Mouse (Mus musculus): ENCODE measurements at regions not wholly inside any gene's neighbourhood (a gene's known extent, or its start where the extent isn't known, plus 50 kb on each side); places are given as distances from the start of the nearest gene placed in this dataset.
A peak's percentile ranks its signal among the peaks of the same experiment; 100 is the strongest.

DNA sequence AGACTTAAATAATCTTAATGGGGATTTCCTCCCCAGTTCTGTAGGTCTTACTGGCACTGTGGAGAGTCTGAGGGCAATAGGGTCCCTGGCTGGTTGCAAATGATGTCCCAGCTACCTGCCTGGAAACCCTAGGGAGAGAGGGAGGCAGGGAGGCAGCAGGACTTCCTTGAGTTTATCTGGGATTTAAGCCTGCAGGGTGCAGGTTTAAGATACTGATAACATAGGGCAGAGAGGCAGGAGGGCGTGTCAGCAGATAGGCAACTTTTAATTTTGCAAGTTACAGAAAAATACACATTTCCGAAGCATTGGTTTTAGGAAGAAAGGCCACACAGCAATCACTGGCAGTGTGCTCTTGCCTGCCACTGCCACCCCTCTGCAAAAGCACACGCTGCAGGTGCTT is 136.9 kb upstream of the Camk1g start:
- no peak for DNase-seq

DNA sequence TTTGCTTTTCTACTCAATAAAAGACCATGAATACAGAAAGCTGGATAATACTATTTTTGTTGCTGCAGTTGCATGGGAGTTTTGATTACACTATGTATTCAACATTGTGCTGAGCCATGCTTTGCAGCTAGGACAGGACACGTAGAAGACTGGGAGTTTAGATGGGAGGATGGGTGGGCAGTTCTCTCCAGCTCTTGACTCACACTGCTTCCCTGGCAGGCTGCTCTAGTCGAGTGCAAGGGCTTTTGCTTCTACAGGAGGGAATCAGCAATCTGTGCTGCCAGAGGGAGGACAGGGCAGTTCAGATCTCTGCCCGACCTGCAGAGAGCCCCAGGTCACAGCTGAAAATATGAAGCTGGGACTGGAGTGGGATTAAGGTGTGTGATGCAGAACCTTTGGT is 135.3 kb upstream of the Camk1g start:
- DNase-seq: no peak

DNA sequence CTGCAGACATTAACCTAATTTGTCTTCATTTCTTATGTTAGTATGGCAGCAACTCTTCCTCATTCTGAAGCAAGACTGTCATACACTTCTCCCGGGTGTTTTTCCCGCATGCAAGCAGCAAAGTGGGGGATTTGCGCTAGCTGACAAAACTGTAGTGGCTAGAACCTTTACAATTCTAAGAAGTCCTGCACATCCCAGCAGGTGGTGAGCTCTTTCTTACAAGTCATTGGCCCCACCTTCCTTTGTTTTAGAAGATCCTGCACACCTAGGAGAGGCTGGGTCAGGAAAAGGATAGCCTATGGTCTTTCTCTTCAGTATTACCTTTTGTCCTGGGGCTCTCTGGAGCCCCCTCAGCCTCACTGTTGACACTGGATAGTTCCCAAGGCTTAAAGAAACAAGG is 134.5 kb upstream of the Camk1g start:
- no peak for DNase-seq

DNA sequence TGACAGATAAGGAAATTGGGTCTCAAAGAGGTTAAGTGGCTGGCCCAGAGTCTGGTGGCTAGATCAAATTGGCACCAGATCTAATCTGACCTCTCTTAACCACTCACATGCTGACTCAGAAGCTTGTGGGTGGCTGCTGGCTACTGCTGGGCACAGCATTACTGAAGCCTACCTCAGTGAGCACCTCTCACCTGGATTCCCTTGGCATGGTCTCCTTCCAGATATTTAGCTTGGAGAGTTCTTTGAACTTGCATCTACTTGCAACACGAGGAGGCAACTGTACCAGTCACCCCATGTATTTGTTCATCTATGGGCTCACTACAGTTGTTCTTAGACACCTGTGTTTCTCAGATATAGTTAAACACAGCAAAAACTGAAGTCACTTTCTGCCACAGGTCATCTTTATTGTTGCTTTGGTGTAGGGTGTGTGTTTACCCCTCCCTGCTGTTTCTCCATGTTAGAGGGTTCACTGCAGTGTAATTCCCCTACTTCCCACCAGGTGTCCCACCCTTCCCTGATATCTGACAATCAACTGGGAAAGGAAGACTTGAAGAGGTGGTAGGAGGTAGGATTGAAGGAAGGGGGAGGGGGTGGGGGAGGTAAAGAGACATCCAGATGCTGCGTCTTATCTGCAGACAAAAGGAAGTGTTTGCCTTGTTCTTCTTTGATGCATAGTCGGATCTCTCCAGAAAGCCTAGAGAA is 133.7 kb upstream of the Camk1g start:
- peak; percentile 61 for DNase-seq

DNA sequence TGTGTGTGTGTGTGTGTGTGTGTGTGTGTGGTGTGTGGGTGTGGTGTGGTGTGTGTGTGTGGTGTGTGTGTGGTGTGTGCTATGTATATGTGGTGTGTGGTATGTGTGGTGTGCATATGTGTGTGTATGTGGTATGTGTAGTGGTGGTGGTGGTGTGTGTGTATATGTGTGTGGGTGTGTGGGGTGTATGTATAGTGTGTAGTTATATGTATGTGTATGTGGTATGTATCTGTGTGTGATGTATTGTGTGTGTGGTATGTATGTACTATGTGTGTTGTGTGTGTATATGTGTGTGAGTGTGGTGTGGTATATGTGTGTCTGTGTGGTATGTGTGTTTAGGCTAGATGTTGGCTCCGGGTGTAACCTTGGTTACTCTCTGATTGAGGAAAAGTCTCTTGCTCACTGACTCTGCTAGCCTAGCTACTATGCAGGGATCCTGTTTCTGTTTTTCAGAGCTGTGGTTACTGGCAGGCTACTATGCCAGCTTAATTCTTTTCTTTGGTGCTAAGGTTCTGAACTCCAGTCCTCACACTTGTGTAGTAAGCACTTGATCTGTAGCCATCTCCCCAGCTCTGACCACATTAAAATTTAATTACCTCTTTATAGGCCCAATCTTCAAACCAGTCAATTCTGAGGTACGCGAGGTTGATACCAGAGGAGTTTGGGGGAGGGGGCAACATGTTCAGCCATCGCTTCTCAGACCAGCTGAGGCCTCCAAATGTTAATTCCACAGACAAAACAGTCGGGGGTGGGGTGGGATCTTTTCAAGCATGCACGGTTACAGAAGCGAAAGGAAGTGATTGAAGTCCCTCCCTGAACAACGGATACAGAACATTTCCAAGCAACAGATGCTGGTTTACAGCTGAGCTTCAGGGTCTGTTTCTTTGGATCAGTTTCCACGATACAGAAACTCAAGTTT is 126.4 kb upstream of the Camk1g start:
- DNase-seq: no peak

DNA sequence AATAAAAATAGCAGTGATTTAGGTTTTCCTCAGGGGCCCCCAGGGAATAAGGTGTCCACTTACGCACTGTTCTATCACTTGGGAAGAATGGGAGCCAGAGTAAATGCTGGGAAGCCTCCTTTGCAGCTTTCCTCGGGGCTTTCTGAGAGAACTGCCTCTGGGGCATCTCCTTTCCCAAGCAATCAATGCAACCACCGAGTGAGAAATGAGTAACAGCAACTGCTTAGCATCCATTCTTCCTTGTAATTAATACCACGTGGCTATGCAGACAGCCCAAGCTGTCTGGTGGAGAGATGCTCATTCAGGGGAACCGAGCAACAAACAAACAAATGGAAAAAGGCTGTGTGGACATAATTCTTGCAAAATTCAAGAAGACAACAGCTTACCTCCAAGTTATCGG is 117.9 kb upstream of the Camk1g start:
- no peak for DNase-seq

DNA sequence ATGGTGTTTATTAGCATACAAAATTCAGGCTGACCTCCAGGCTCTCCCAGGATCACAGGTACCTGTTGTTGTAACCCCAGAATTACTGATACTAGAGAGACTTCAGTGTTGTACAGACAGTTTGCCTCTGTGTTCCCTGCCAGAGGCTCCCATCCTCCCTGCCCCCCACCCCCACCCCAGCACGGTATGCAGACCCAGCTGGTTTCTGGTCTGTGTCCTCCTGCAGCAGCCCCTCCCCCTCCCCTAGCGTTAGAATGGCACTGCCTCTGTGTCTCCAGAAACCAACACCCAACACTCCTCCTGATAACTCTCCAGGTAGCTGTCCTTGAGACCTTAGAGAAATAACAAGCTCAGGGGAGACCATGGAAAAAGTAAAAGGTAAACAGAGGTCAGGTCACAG is 116.6 kb upstream of the Camk1g start:
- DNase-seq: peak; percentile 13

DNA sequence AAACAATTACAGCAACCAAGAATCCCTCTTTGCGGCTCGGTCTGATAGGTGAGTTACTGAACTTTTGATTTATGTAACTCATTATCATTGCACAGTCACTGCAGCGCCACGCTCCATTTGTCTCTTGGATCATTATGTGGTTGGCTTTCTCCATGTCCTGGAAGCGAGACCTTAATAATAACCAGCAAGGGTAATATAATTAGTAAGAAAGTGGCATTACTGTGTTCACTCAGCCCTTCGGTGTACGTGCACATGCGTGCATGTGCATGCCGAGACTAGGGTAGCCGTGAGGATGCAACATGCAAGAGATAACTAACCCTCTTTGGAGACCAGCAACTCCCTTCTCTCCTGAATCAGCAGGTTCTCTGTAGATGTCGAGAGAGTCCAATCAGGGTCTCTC is 114.9 kb upstream of the Camk1g start:
- no peak for DNase-seq

DNA sequence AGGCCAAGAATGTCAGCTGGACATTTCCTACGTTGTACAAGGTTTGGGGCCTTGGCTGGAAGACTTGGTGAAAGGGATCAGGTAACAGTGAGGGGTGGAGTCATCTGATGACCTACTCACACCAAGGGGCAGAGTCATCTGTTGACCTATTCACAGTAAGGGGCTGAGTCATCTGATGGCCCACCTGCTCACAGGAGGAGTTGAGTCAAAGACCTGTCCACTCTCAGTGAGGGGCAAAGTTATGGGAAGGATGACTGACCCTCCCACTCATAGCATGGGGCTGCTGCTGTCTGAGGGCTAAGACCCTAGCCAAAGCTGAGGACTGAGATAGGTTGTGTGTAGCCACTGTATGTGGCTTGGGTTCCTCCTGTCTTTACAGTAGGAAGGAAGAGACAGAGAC is 107.2 kb upstream of the Camk1g start:
- no peak for DNase-seq

DNA sequence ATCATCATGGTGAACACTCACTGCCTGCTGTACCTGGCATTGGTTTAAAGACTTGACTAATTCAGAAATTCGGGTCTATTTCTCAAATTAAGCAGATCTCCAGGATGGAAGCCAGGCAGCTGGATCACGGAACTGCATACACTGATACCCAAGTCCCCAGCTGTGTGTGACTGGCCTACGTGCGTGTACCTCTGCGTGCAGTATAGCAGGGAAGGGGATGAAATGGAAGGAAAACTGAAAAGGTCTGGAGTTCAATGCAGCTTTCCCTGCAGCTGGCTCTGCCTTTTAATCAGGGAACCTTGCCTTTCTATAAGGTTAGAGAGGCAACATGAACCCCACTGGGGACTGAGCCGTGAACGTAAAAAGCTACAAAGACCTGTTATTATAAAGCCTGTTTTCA is 106.7 kb upstream of the Camk1g start:
- no peak for DNase-seq

DNA sequence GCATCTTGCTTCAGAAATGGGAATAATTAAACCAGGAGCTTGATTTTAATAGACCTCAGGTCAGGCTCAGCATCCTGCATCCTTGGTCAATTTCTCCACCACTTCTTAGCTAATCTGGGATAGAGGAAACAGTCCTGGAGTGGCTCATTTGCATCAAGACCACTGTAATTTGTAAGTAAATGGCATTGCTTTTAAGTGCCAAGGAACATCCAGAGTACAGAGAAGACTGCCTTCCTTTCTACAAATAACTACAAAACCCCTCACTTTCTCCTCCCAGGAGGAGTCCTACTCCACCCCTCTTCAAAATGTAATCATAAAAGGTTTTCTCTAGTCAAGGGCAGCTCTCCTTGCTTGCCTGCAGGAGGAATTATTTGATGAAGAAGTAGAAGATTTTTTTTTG is 96.2 kb upstream of the Camk1g start:
- no peak for DNase-seq

DNA sequence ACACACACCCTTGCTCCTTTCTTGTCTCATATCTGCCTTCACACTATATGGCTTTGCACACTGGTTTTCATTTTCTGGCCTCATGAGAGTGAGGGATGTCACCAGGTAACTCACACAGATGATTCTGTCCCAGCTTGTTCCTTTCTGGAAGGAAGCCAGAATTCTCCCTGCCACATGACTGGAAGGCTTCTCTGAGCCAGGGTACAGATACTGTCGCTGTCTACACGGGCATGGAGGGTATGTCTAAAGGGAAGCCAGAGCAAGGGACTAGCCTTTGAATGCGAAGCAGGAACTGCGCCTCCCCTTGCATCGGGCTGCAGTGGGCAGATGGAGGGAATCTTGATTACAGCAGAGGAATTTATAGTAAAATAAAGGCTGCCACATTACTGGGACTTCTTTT is 89.6 kb upstream of the Camk1g start:
- no peak for DNase-seq

DNA sequence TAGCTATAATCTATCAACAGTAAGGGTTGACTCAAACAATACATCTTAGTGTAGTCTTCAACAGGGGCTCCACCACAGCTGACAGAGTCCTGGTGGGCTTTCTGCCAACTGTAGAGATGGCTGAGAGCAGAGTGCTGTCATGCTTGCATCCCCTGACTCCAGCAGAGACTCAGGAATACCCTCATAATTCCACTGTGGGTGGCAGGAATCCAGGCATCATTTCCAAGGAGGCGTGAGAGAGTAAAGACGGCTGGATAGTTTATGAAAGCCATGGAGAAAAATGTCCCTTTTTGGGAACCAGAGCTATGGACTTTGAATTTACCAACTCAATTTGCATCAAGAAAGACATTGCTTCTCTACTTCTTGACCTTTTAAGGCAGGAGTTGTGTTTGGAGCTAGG is 87.8 kb upstream of the Camk1g start:
- no peak for DNase-seq

DNA sequence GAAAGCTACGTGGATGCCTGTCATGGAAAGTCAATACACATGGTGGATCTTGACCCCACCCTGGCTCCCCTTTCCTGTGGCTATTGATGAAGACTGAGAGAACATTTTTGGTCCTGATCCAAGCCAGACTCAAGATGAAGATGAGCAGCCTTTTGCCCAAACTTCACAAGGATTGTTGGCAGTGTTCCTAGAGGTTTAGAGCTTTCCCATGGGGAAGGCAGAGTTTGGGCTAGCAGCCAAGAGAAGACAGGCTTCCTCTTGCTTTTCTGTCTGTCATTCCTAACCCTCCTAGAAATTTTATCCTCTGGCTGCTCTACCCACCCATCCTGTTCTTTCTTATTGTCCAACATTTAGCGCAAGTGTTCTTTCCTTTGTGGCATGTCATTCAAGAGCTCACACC is 83.6 kb upstream of the Camk1g start:
- no peak for DNase-seq

DNA sequence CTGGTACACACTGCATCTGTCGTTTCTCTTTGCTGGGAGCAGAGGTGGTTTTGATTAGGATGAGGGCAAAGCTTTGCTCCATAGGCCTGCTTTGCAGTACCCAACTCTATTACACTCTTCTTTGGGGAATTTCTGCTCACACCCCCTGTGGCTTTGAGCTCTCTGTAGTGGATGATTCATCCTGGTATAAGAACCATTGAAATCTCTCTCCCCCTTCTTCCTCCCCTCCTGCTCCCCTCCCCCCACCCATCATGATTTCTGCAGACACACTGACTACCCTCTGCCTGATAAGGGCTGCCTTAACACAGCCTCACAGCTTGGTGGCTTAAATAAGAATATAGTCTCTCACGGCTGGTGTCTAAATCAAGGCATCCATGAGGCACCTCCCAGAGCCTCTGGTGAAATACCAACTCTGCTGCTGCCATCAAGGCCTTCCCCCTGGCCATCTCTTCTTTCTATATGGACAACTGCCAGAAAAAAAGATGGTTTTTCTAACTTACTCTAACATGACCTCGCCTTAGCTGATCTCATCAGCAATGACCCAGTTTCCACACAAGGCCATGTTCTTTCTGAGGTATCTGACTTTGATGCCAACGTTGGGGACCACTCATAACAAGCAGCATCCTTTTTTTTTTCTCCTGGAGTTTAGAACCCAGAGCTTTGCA is 81.5 kb upstream of the Camk1g start:
- no peak for DNase-seq

DNA sequence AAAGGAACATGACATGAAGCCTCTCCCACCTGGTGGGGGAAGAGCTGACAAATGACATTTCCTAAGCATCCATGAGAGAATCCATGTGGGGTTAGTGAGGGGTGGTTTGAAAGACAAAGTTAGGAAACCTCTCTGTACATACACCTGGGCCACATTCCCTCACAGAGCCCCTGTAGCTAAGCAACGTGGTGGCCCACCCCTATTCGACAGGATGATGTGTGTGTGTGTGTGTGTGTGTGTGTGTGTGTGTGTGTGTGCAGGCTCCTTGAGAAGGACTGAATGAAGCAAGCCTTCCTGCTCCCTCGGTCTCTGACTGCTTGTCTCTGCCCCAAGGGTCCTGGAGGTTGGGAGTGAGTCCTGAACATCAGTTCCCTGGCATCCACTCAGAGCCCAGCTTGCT is 80.7 kb upstream of the Camk1g start:
- DNase-seq: peak; percentile 73

DNA sequence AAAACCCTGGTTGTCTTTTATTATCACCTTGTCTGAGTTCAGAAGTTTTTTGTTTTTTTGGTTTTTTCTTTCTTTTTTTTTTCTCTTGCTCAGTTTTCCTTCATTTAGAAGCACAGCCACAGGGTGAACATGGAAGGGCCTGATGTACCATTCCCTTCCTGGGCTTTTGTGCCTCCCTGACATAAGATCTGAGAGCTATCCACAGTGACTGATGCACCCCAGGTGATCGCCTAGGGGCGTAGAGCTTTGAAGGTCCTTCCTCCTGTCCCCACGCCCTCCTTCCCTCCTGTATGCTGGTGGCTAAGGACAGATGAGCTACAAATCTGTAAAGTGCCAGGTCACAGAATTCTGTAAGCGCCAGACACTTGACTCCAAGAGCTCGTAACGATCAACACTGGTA is 80.1 kb upstream of the Camk1g start:
- no peak for DNase-seq

DNA sequence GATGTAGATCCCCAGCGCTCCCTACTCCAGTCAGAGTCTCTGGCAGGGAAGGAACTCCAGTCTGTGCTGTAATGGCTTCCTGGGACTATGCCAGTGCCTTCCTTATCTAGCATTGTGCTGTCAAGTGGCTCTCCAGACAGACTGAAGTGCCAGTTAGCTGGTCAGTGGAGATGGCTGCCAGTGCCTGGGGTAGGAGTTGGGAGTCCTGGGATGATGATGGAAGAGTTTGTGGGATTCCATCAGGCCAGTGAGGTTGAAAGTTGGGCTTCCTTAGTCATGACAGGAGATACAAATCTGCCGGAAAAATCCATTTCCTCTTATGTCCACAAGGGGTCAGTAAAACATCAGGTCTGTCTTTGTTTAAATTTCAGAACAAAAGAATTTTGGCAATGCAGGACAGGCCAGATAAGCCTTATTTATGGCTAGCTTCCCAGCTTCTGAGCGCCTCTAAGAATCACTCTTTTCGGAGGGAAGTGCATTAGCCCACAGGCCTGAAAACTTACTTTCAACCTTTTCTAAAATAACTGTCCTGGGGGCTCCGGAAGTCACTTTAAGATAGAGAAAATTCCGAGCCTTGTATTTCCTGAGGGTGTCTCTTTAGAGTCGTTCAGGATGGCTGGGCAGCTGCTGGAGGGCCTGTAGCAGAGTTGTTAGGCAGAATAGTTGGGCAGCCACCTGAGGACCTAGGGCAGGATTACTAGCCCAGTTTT is 79.5 kb upstream of the Camk1g start:
- DNase-seq: peak; percentile 47

DNA sequence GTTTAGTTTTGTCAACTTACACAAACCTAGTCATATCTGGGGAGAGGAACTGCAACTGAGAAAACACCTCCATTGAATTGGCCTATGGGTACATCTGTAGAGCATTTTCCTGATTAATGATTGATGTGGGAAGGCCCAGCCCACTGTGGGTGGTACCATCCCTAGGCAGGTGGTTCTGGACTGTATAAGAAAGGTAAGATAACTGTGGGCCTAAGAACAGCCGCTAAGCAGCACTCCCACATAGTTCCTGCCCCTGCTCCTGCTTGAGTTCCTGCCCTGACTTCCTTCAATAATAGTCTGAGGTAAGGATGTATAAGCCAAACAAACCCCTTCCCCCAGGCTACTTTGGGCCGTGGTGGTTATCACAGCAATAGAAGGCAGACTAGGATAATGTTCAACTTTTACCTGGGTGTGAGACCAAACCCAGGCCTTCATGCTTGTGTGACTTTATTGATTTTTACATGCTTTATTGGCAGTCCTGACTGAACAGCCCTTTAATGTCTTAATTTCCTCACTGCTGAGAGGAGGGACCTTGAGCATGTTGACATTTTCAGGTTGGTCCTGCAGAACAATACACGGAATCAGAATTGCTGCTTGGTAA is 78.8 kb upstream of the Camk1g start:
- DNase-seq: no peak

DNA sequence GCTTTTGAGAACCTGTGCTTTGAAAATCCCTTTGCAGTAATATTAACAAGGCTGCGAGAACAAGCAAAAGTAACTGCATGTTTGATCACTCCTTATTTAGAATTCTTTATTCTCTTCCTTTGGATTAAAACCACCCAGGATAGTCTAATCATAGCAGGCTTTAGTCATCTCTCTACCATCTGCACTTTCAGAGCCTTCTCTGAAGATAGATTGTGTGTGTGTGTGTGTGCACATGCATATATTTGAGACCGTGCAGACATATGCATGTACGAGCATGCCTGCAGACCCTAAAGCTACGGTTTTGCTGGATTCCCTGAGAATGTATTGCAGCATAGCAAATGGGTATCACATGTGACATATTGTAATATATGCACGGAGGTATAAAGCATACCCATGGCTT is 77.5 kb upstream of the Camk1g start:
- no peak for DNase-seq

DNA sequence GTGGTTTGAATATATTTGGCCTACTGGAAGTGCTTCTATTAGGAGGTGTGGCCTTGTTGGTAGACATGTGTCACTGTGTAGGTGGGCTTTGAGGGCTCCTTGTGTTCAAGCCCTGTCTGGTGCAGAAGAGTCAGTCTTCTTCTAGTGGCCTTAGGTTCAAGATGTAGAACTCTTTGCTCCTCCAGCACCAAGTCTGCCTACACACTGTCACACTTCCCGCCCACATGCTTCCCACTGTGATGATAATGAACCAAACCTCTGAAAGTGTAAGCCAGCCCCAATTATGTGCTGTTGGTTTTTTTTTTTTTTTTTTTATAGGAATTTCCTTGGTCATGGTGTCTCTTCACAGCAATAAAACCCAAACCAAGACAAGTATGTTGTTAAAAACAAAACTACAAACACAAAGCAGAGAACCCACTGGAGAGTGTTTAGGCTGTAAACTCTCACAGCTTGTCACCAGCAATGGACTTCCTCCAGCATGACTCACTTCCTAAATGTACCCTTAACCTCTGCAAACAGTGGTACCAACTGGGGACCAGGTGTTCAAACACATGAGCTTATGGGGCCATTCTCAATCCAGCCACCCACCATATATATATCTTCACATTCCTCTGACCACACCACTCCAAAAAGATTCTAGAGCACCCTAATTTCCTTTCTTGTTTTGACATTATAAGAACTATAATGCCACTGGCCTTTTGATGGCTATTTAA is 74.0 kb upstream of the Camk1g start:
- no peak for DNase-seq

DNA sequence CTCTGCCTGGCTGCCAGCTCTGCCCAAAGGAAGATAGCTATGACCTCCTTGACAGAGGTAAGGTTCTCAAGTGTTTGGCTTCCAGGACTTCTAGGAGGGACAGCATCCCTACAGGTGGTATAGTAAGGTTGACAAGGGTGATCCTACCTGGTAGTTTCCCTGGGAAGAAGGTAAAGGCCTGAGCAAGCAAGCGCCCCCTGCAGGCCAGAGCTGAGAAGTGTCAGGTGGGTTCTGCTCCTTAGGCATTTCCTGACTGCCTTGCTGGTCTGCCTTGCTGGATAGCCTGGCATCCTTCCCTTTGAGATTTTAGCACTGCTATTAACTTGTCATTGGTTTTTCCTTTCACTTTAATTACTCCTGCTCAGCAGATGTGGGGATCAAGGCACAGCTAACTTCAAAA is 70.4 kb upstream of the Camk1g start:
- DNase-seq: peak; percentile 65

Measured in thymus, postnatal 4 days (tissue).